Mouse (Mus musculus) C2C12 (cell line): ENCODE data around the gene Irx3. TPM values are rescaled to one million over a fixed set of nuclear protein-coding genes. Genes with fewer than 3 reads are reported as not detected.

Source experiments
- H3K27me3 ChIP-seq: one replicate; pipeline ENCODE4 v1.6.1; 2011; ENCODE audit not compliant: control insufficient read depth, insufficient read depth, insufficient read length
- H3K36me3 ChIP-seq: one replicate; pipeline ENCODE4 v1.6.1; 2011; ENCODE audit not compliant: control insufficient read depth, insufficient read depth
- H3K4me3 ChIP-seq: one replicate; pipeline ENCODE4 v1.5.1; 2011; ENCODE audit warnings: mild to moderate bottlenecking, control low read depth; ENCODE audit not compliant: poor library complexity, insufficient read depth, severe bottlenecking
- H3K79me2 ChIP-seq: one replicate; pipeline ENCODE4 v1.6.1; 2011; ENCODE audit not compliant: control insufficient read depth, insufficient read depth
- H3K79me3 ChIP-seq: one replicate; pipeline ENCODE4 v1.6.1; 2011; ENCODE audit warnings: low read depth, control low read depth
- H3ac ChIP-seq: one replicate; pipeline ENCODE3; 2011; ENCODE audit warnings: low read depth; ENCODE audit not compliant: control insufficient read depth, insufficient read length
- CEBPB ChIP-seq: IDR thresholded peaks from one replicate; pipeline ENCODE4 v1.6.1; 2011; ENCODE audit warnings: low read depth, mild to moderate bottlenecking, control low read depth, moderate library complexity
- CTCF ChIP-seq: IDR thresholded peaks from one replicate; pipeline ENCODE4 v1.5.1; 2011; ENCODE audit not compliant: control insufficient read depth, insufficient read depth, insufficient read length
- FOSL1 ChIP-seq: IDR thresholded peaks from one replicate; pipeline ENCODE4 v1.8.0; 2011; ENCODE audit warnings: mild to moderate bottlenecking, low read length; ENCODE audit not compliant: poor library complexity, insufficient read depth, severe bottlenecking
- MAX ChIP-seq: IDR thresholded peaks from one replicate; pipeline ENCODE4 v1.6.1; 2011; ENCODE audit warnings: mild to moderate bottlenecking, control low read depth
- MYOD1 ChIP-seq: IDR thresholded peaks from one replicate; pipeline ENCODE4 v1.6.1; 2011; ENCODE audit warnings: low read depth; ENCODE audit not compliant: control insufficient read depth, insufficient read length
- MYOG ChIP-seq: IDR thresholded peaks from one replicate; pipeline ENCODE4 v1.6.1; 2011; ENCODE audit not compliant: control insufficient read depth, insufficient read length; ENCODE audit errors: extremely low read depth
- USF1 ChIP-seq: IDR thresholded peaks from one replicate; pipeline ENCODE4 v1.6.1; 2011; ENCODE audit warnings: low read depth, mild to moderate bottlenecking, control low read depth, moderate library complexity
- polyA plus RNA-seq: library from polyadenylated mRNA; unstranded; fragments of >200 nt; fragmentation: generic; extraction: Trizol; gene quantifications from one replicate; pipeline ENCODE4 v1.2.1, GENCODE M21; 2012; ENCODE audit warnings: missing spikeins

Irx3 gene
- polyA plus RNA-seq, 1 experiment = 8.8 TPM

- Histone ChIP-seq H3K79me2 (no peaks in the 10 kb centered on the region), H3K27me3 (no peaks in the 10 kb centered on the region)
Measured at GRCm38 (mm10) chr8:91819778-91820177, 17.9 kb upstream of the Irx3 start.

DNA sequence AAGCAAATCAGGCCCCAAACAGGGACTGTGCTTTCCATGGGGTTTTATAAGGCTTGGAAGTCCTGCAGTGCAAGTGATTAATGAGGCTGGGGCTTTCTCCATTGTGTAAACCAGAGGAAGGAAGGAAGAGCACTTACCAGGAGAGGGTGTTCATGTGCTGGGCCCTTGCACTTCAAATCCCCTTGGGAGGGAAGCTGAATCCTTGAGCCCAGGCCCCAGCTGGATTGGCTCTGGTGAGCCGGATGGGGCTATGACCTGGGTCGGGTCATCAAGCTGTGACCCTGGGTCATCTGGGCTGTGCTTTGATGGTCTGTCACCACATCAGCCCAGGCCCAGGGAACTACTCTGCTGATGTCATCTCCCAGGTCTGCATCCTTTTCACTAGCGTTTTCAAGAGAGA is 16.9 kb upstream of the Irx3 start:
- TF ChIP-seq MAX = no peak
- TF ChIP-seq CTCF = no peak
- no peak for TF ChIP-seq MYOG
- TF ChIP-seq MYOD1 = no peak
- no peak for TF ChIP-seq USF1
- TF ChIP-seq CEBPB = no peak
- TF ChIP-seq FOSL1 = no peak
- H3K36me3 ChIP-seq = no peaks in the 10 kb centered on the region
- no peak overlapping the region for H3K4me3 ChIP-seq
- no peaks in the 10 kb centered on the region for H3K27me3 ChIP-seq
- no peak overlapping the region for H3ac ChIP-seq
- no peaks in the 10 kb centered on the region for H3K79me2 ChIP-seq
- H3K79me3 ChIP-seq = no peaks in the 10 kb centered on the region

More at GRCm38 (mm10) chr8:91819778-91820177, 17.9 kb upstream of the Irx3 start:
- Histone ChIP-seq H3K79me3 (no peaks in the 10 kb centered on the region), H3ac (no peak overlapping the region), H3K36me3 (no peaks in the 10 kb centered on the region), H3K4me3 (no peak overlapping the region)
- TF ChIP-seq MYOD1 = no peak
- TF ChIP-seq FOSL1 = no peak
- TF ChIP-seq CTCF = no peak
- TF ChIP-seq MYOG = no peak
- TF ChIP-seq MAX = no peak

- Histone ChIP-seq H3K36me3 (no peaks in the 10 kb centered on the region), H3K79me3 (no peaks in the 10 kb centered on the region), H3ac (no peak overlapping the region), H3K27me3 (no peaks in the 10 kb centered on the region), H3K79me2 (no peaks in the 10 kb centered on the region), H3K4me3 (no peak overlapping the region)
- TF ChIP-seq FOSL1 (no peak), USF1 (no peak), CTCF (no peak), MAX (no peak), MYOD1 (no peak), CEBPB (no peak), MYOG (no peak)
Measured at GRCm38 (mm10) chr8:91814106-91814505, 12.2 kb upstream of the Irx3 start.

DNA sequence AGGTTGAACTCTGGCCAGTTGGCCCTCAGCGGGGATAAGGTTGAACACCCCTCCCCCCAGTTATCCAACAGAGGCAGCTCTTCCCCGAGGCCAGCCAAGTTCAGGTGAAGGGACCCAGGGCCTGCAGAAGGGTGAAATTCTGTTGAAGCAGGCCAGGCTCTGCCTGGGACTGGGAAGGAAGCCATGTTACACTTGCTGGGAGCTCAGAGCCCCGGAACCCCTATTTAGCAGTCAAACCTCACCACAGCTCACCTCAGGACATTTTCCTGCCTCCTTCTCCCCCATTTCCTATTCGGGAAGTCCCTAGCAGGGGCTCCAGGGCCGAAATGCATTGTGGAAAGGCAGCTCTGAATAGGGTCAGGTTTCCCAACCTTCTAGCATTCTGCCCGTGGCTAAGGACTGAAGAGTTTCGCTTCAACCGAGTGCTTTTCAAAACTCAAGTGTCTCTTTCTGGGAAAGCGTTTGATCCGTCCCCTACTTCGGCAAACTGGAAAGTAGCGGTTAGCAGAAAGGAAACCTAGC is 4.9 kb upstream of the Irx3 start:
- H3K36me3 ChIP-seq = no peaks in the 10 kb centered on the region
- no peak for TF ChIP-seq CTCF
- TF ChIP-seq MAX = no peak
- no peak for TF ChIP-seq MYOD1
- TF ChIP-seq MYOG = no peak
- no peak for TF ChIP-seq FOSL1
- TF ChIP-seq USF1 = no peak
- no peak for TF ChIP-seq CEBPB
- no peaks in the 10 kb centered on the region for H3K27me3 ChIP-seq
- no peak overlapping the region for H3ac ChIP-seq
- no peak overlapping the region for H3K4me3 ChIP-seq
- no peaks in the 10 kb centered on the region for H3K79me2 ChIP-seq
- no peaks in the 10 kb centered on the region for H3K79me3 ChIP-seq

DNA sequence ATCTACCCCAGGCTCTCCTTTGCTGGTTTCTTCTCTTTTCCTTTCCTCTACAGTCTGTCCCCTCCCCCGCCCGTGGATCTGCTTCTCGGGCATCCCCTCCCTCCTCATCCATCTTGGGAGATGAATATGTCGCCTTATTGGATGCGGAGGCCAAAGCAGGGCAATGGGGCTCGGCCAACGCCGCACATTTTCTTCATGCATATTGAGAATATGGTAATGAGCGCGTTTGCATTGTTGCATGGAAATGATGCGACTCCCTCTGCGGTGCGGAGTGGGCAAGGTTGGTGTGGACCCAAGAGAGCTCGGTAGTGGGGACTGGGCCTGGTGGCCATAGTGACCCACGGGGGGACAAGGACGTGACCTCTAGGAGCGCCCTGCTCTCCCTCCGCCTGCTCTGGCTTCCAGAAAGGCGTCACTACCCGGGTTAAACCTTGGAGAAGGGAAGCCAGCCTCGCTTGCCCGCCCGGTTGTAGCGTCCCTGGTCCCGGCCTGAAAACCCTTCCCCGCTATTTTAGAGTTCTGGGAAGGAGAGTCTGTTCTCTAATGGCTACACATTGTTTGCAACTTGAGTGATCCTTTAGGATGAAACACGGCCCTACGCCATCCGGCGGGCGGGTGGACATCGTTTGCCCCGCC is 4.3 kb upstream of the Irx3 start:
- TF ChIP-seq CTCF = no peak
- TF ChIP-seq MYOD1 = no peak
- TF ChIP-seq MYOG = no peak
- no peak for TF ChIP-seq FOSL1
- TF ChIP-seq MAX = no peak
- TF ChIP-seq CEBPB = no peak
- TF ChIP-seq USF1 = no peak
- no peaks in the 10 kb centered on the region for H3K79me2 ChIP-seq
- H3ac ChIP-seq = no peak overlapping the region
- H3K27me3 ChIP-seq = no peaks in the 10 kb centered on the region
- no peak overlapping the region for H3K4me3 ChIP-seq
- H3K36me3 ChIP-seq = no peaks in the 10 kb centered on the region
- H3K79me3 ChIP-seq = no peaks in the 10 kb centered on the region
